Mouse (Mus musculus): ENCODE data around the gene Trpm1.

- no peak for TF ChIP-seq GATA1 (IDR thresholded peaks at IDR 0.05; ENCODE audit: low read length)
- TF ChIP-seq TAL1 (IDR thresholded peaks at IDR 0.05; ENCODE audit: low read length), result no peak
Measured at GRCm38 (mm10) chr7:64290431-64290830, 136.8 kb downstream of the Trpm1 start.
